Mouse (Mus musculus) frontal cortex, postnatal 36 days (tissue): Measurements from ENCODE around the gene Plch2.
A peak's percentile ranks its signal among the peaks of the same experiment; 100 is the strongest.

ENCODE experiments used
- DNase-seq, 2 experiments: peaks; one replicate each; pipeline ENCODE4 v3.0.0; 2022; ENCODE audit warnings: low spot score in 2 of 2

Plch2 gene

GRCm38 (mm10) chr4:154958621-154959020 is 98.0 kb downstream of the Plch2 start:
- no peak for DNase-seq

GRCm38 (mm10) chr4:154958171-154958570 is 98.4 kb downstream of the Plch2 start:
- DNase-seq, result peak in 1 of 2 experiments; percentile 55

- peak; percentile 67 to 78 for DNase-seq
Observed at GRCm38 (mm10) chr4:154957289-154957993, 99.1 kb downstream of the Plch2 start.

- no peak for DNase-seq
Observed at GRCm38 (mm10) chr4:154956604-154957003, 100.0 kb downstream of the Plch2 start.

GRCm38 (mm10) chr4:154952461-154953241 is 103.9 kb downstream of the Plch2 start:
- no peak for DNase-seq

GRCm38 (mm10) chr4:154949589-154949982 is 107.0 kb downstream of the Plch2 start:
- DNase-seq, result no peak

GRCm38 (mm10) chr4:154948940-154949588 is 107.5 kb downstream of the Plch2 start:
- DNase-seq, result no peak

- DNase-seq, result peak in 1 of 2 experiments; percentile 62
Observed at GRCm38 (mm10) chr4:154948066-154948939, 108.3 kb downstream of the Plch2 start.

- DNase-seq, result peak in 1 of 2 experiments; percentile 59
Observed at GRCm38 (mm10) chr4:154946319-154946718, 110.3 kb downstream of the Plch2 start.

- DNase-seq, result peak; percentile 59 to 80
Observed at GRCm38 (mm10) chr4:154944121-154944590, 112.4 kb downstream of the Plch2 start.

GRCm38 (mm10) chr4:154943323-154944039 is 113.1 kb downstream of the Plch2 start:
- DNase-seq, result no peak

- DNase-seq, result no peak
Observed at GRCm38 (mm10) chr4:154942632-154943322, 113.8 kb downstream of the Plch2 start.

- DNase-seq, result no peak
Observed at GRCm38 (mm10) chr4:154941831-154942230, 114.8 kb downstream of the Plch2 start.

- DNase-seq, result no peak
Observed at GRCm38 (mm10) chr4:154940156-154940555, 116.4 kb downstream of the Plch2 start.

GRCm38 (mm10) chr4:154937746-154938145 is 118.8 kb downstream of the Plch2 start:
- no peak for DNase-seq

- no peak for DNase-seq
Observed at GRCm38 (mm10) chr4:154936542-154937255, 119.9 kb downstream of the Plch2 start.

GRCm38 (mm10) chr4:154935788-154936187 is 120.8 kb downstream of the Plch2 start:
- DNase-seq, result no peak

- no peak for DNase-seq
Observed at GRCm38 (mm10) chr4:154934800-154935199, 121.8 kb downstream of the Plch2 start.

- no peak for DNase-seq
Observed at GRCm38 (mm10) chr4:154933306-154933907, 123.2 kb downstream of the Plch2 start.
